Mouse (Mus musculus): Measurements from ENCODE around the gene St6galnac1.
"Not testable (repeated sequence)": the region's sequence is repeated elsewhere in the genome, so short reads cannot be mapped to it uniquely, and the experiment has no call there.

St6galnac1 gene

GRCm38 (mm10) chr11:116807526-116807925, 32.2 kb upstream of the St6galnac1 start:
- DNase-seq (ENCODE audit: low spot score in 2 of 2), result no peak

GRCm38 (mm10) chr11:116807116-116807515, 31.8 kb upstream of the St6galnac1 start:
- no peak for DNase-seq (ENCODE audit: low spot score in 2 of 2)

- DNase-seq (ENCODE audit: low spot score in 2 of 2), result no peak
Observed at GRCm38 (mm10) chr11:116806136-116807071, 31.1 kb upstream of the St6galnac1 start.

GRCm38 (mm10) chr11:116802709-116803108, 27.4 kb upstream of the St6galnac1 start:
- DNase-seq (ENCODE audit: low spot score in 2 of 2), result no peak

GRCm38 (mm10) chr11:116801106-116801505, 25.8 kb upstream of the St6galnac1 start:
- DNase-seq (ENCODE audit: low spot score in 2 of 2), result no peak

GRCm38 (mm10) chr11:116799364-116799763, 24.1 kb upstream of the St6galnac1 start:
- DNase-seq (ENCODE audit: low spot score in 2 of 2), result no peak

GRCm38 (mm10) chr11:116784221-116784620, 8.9 kb upstream of the St6galnac1 start:
- DNase-seq (ENCODE audit: low spot score in 2 of 2), result no peak

- peak in 1 of 2 experiments; percentile 46 for DNase-seq (ENCODE audit: low spot score in 2 of 2)
Observed at GRCm38 (mm10) chr11:116782737-116783145, 7.4 kb upstream of the St6galnac1 start.

GRCm38 (mm10) chr11:116773205-116773604, 2.1 kb downstream of the St6galnac1 start:
- DNase-seq (ENCODE audit: low spot score in 2 of 2), result no peak

GRCm38 (mm10) chr11:116769873-116770272, 5.4 kb downstream of the St6galnac1 start:
- no peak for DNase-seq (ENCODE audit: low spot score in 2 of 2)

GRCm38 (mm10) chr11:116764946-116765345, 10.4 kb downstream of the St6galnac1 start:
- DNase-seq (ENCODE audit: low spot score in 2 of 2), result no peak

GRCm38 (mm10) chr11:116764346-116764745, 11.0 kb downstream of the St6galnac1 start:
- no peak for DNase-seq (ENCODE audit: low spot score in 2 of 2)

- no peak for DNase-seq (ENCODE audit: low spot score in 2 of 2)
Observed at GRCm38 (mm10) chr11:116755191-116755590, 20.1 kb downstream of the St6galnac1 start.

GRCm38 (mm10) chr11:116753674-116754470, 21.4 kb downstream of the St6galnac1 start:
- no peak for DNase-seq (ENCODE audit: low spot score in 2 of 2)

GRCm38 (mm10) chr11:116749733-116750132, 25.6 kb downstream of the St6galnac1 start:
- no peak for DNase-seq (ENCODE audit: low spot score in 2 of 2)

GRCm38 (mm10) chr11:116748692-116749091, 26.6 kb downstream of the St6galnac1 start:
- DNase-seq (ENCODE audit: low spot score in 2 of 2), result not testable (repeated sequence)

- DNase-seq (ENCODE audit: low spot score in 2 of 2), result not testable (repeated sequence)
Observed at GRCm38 (mm10) chr11:116746822-116747221, 28.5 kb downstream of the St6galnac1 start.

GRCm38 (mm10) chr11:116745457-116745856, 29.9 kb downstream of the St6galnac1 start:
- DNase-seq (ENCODE audit: low spot score in 2 of 2), result not testable (repeated sequence)

- no peak for DNase-seq (ENCODE audit: low spot score in 2 of 2)
Observed at GRCm38 (mm10) chr11:116738411-116738810, 36.9 kb downstream of the St6galnac1 start.

GRCm38 (mm10) chr11:116732536-116732935, 42.8 kb downstream of the St6galnac1 start:
- DNase-seq (ENCODE audit: low spot score in 2 of 2), result no peak

GRCm38 (mm10) chr11:116731060-116731580, 44.2 kb downstream of the St6galnac1 start:
- not testable (repeated sequence) for DNase-seq (ENCODE audit: low spot score in 2 of 2)
